Mouse (Mus musculus) induced T-regulatory cell, adult 2 months (primary cell): ENCODE data around the gene Nmnat2.

Experiments used
- DNase-seq: peaks from one replicate; pipeline ENCODE4 v3.0.0-alpha.2; 2012; ENCODE audit warnings: low read depth

Gene Nmnat2

DNA sequence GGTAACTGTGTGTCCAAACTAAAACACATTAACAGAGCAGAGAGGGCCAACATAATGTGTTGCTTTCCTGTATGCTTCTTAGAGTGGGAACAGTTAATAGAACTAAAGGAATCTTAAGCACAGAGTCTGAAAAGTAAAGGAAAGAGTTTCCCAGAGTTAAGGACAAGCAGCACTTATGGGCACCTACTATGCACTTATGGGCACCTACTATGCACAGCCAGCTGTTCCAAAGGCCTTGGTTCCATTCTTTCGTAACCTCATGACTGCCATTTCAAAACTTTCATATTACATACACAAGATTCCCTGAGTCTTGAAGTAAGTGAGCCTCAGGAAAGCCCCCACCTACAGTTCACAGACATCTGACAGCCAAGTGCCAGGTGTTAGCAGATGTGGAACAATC is 64.3 kb downstream of the Nmnat2 start:
- DNase-seq = no peak

DNA sequence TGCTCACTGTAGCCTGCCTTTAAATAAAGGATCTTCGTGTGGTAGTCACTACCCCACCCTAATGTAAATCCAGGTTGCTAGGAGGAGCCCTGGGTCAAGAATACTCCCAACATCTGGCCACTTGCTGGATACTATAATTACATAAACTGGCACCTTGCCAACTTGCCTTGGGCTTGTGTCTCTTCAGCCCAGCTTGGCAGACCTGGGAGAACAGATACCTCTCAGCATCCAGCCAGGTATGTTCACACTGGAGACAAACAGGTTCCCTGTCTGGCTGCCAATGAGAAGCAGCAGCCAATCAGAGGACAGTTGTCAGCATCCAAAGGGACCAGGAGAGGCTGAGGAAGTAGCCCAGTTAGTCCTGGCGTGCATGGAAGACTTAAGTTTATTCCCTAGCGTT is 64.8 kb downstream of the Nmnat2 start:
- DNase-seq = no peak

DNA sequence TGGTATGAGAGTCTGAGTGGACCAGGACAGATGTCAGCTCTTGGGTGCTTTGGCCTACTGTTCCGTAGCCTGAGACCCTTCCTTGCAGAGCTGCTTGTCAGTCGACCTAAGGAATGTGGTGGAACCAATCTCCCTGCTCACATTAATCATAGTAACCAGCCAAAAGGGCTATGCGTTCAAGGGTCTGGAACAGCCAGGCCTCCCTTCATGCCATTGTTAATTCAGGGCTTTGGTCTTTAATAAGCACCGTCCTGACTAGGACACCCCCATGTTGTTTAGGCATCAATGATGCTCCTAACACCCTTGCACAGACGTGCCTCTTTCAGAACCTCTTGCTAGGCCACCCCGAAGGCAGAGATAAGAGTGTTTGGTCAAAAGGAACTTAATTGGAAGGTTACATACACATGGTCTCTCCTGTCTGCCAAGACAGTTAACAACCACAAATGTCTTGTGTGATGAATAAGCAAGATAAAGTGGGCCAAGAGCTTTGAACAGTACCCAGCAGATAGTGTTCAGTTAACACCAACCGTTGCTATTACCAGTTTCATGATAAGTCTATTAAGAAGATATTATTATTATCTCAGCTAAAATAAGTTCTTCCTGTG is 66.3 kb downstream of the Nmnat2 start:
- no peak for DNase-seq

DNA sequence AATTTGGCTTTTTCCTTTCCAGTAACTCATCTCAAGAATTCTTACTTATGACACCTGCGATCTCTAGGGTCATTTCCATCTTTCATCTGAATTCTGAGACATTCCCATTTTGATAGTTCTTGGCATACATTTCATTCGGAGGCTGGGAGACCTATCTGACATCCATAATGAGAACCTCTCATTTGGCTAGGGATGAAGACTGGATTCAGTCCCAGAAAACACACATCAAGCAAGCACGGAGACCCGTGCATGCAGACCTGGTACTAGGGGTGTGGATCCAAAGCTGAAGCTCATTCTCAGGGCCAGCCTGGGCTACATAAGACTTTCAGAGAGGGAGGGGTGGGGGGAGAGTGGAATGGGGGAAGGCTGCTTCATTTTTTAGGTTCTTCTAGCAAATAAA is 68.2 kb downstream of the Nmnat2 start:
- no peak for DNase-seq

DNA sequence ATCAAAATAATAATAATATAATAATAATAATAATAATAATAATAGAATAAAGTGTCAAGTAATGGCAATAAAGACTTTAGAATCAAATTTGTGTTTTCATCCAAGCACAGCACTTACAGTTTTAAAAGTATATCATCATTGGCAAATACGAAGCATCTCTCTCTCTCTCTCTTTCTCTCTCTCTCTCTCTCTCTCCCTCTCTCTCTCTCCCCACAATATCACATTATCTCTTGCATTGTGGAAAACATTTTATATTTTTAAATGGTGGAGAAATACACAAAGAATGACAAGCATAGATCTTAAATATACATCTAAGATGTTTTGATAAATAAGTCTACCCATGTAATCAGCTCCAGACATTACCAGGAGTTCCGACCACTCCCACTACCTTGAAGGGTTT is 69.1 kb downstream of the Nmnat2 start:
- no peak for DNase-seq

DNA sequence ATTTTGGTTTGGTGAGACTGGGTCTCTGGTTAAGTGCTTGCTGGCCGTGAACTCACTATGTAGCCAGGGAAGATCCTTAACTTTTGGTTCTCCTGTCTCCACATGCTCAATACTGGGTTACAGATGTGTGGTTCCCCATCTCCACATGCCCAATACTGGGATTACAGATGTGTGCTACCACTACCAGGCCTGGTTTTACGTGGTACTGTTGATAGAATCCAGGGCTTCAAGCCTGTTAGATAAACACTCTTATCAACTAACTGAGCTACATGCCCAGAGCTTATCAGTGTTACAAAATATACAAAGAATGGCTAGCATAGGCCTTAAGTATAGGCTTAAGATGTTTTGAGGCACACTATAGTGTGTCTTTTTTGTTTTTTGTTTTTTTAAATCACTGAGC is 69.7 kb downstream of the Nmnat2 start:
- DNase-seq = no peak

DNA sequence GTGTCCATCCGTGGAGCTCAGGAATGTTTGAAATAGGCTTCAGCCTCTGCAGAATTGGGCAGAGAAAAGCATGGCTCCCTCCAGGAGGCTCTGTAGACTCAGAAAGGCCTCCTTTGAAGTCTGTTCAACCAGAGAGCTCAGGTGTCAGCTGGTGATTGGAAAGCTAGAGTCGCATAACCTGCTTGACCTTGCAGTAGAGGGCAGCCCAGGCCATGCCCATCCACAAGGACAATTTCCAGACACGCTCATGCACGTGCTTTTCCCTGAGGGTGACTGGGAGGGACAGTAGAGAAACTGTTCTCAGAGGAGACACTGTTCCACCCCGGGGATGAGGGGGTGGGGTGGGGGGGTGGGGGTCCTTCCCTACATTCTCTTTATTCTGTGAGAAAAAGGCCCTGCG is 76.6 kb downstream of the Nmnat2 start:
- no peak for DNase-seq

DNA sequence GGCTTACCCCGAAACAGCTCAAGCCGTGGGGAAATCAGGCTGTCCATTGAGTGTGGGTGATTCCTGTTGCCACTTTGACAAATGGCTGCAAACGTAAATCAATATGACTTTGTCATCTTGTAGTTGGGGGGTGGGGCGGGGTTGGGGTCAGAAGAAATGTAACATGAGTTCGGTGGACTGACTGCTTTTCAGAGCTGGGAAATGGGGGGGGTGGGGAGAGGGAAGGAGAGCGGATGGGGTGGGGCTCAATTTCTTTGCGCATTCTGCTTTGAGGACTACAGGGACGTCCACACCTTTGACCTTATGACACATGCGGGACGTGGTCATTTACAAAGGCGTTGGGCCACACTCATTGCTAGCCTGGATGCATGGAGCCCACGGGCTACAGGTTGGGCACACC is 77.2 kb downstream of the Nmnat2 start:
- no peak for DNase-seq

DNA sequence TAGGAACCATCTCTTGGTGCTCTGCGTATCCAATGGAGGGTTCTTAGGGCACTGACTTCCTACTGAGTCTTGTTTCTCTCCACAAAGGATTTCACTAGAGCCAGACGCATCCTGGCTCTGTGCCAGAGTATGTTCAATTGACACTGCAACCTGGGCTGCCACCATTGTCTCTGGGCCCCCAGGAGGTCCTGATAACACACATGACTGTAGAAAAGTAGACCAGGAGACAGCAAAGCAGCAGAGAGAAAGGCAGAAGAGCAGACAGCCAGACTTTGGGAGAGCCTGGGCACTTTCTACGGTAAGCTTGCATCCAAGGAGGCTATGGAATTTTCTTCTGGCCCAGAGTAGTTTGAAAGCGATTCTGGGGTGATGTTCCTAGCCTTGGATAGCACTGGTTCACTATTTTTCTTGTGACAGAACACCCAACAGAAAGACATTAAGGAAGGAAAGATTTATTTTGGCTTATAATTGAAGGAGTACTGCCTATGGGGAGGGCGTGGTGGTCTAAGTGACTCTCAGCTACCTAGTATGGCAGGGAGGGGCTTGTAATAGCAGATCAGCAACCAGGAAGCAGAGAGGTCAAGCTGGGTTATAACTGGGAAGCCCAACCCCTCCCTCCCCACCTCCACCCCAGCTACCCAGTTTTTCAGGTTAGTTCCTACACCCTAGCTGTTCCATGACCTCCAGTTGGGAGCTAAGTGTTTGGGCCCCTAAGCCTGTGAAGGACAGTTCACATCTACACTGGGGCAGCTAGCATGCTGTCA is 78.5 kb downstream of the Nmnat2 start:
- no peak for DNase-seq

DNA sequence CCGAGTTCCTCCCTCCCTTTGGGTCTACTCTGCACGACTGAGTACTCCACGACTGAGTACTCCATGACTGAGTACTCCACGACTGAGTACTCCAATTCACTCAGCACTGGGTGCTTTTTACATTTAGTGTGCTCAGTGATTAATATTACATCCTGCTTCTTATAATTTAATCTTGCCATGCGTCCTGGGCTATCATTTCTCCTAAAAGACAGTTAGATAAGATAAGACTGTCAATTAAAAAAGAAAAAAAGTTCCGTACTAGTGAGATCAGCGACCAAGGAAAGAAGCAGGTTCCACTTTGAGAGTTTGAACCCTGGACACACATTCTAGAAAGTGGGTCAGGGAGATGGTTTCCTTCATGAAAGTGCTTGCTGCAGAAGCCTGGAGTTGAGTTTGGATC is 79.3 kb downstream of the Nmnat2 start:
- DNase-seq = no peak

DNA sequence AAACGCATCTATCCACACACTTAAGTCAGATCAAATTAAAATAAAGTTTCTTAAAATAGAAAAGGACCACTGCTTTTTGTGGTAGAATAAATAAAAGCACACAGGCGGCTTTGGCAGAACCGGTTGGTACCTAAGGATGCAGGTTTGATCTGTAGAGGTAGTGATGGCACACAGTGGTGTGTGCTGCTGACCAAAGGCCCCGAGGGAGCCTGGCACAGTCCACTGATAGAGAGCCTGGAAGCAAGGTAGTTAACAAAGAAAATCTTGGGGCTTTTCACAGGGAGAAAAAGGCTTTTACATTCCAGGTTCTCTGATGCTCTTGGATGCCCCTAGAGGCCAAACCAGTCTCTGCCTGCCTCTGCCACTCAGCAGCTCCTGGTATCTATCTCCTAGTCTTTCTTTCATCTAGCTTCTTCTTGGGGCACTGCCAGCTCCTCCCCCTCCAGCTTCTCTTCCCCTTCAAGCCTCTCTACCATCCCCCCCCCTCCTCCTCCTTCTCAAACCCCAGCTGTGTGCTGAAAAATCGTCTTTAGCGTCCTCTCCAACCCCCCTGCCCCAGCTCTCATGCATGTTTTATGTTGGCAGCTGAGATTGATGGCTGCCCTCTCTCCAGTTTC is 80.6 kb downstream of the Nmnat2 start:
- peak; percentile 64 for DNase-seq

DNA sequence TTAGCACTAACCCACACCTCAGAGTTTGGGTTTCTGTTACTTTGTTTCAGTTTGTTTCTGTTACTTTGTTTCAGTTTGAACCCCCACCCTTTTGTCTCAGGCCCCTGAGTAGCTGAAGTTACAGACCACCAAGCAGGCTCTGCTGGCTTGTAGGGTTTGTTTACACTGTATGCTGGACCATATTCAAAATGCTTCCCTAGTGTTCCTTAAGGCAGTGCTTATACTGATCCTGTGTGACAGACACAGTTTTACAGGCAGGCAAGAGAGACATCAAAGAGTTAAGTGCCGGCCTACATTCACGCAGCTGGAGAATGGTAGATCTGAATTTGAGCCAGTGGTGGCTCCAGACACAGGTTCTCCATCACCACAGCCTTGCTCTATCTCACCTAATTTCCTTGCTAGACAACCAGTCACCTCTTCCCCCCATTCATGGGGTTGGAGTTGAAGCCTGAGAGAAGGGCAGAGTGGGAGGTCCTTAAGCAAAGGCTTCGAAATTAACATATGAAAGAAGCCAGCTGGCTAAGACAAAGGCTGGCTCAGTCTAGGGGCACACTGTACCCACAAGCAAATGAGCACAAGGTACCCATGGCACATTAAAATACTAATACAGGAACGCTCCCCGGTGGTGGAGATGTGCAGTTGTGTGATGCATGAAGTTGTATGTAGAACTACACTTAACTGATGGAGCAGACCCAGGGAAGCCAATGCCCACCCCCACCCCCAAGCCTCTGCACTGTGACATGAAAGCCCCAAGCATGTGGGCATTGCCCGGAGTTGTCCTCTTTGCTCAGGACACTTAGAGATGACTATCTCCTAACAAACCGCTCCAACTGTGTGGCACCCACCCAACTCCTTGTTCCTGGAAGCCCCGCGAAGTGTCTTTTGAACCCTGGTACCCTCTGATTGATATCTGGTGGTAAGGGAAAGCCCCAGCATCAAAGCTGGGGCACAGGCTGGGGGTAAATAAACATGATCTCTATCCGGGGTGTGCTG is 82.9 kb downstream of the Nmnat2 start:
- peak; percentile 62 for DNase-seq

DNA sequence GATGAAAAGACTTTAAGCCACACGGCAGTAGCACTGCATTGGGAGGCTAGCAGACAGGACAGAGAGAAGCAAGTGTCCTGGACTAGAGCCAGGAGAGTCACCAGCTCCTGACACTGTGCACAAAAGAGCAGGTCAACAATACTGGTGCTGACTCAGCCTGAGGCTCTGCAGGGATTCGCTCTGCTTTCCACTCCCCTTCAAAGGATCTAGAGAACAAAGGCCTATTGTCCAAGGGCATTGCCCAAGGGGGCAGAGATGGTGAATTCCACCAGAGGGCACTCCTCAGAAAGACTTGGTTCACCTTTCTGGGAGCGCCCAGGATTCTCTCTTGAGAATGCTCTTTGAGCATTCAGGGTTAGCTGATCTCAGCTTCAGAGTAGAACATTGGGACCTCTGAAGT is 85.3 kb downstream of the Nmnat2 start:
- DNase-seq = peak; percentile 37

DNA sequence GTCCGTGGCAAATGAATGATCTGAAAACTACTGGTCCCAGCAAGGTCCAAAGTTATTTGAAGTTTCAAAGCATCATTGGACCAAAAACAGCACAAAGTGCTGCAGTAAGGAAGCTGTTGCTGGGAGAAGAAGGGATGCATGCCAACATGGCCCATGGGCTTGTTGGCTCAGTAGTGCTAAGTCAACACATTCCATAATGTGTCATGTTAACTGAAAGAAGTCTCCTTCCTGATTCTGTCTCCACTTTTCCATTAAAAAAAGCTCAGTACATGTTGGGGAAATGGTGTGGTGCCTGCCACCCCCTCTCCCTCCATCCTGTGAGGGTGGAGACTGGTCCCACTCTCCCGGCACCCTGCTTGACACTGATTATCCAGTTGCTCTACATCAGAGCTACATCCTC is 86.3 kb downstream of the Nmnat2 start:
- no peak for DNase-seq

DNA sequence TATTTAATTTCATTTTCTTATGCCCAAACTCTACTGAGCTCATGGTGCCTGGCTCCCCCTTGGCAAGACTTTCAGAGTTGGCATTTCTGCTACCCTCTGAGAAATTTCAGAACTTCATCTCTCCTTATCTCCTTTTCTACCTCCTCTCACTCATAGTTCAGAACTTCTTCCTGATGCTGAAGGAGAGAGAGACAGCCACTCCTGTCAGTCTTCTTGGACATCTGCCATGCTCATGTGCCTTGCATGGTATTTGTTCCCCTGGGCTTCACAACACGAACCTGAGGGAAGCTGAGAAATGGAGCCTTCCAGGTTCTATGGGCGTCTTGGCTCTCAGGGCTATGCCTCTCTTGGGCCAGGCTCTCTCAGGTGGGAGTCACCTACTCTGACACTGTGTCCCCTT is 87.5 kb downstream of the Nmnat2 start:
- no peak for DNase-seq

DNA sequence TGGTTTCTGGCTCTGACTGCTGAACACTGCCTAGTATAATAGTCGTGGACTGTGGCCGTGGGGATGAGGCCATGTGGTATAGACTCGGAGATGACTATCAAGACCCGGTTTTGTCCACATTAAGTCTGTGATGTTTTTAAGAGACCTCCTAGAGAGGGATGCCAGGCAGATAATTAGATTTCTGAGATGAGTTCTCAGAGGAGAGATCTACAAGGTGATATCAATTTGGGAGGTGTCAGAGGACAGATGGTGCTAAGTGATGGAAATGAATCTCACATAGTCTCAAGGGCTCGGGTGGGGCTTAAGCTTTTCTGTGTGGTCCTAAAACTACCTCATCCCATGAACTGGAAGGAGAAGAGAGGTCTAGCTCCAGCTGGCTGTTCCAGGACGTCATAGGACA is 88.5 kb downstream of the Nmnat2 start:
- no peak for DNase-seq

DNA sequence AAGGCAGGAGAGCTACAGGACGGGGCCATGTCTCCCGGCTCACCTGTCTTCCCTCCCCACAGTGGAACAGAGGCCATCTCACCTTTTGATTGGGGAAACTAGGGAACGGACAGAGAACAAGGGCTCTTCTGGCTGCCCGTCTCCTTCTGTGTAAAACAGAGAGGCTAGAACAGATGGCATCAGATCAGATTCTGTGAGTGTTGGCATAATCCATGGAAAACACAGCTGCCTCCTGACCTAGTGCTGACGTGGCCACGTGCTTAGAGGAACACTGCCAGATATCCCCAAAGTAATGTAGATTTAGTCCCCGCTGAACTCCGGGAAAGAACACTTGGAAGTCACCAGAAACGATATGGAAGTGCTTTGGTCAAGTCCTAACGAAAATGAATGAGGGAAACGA is 90.6 kb downstream of the Nmnat2 start:
- DNase-seq = no peak

DNA sequence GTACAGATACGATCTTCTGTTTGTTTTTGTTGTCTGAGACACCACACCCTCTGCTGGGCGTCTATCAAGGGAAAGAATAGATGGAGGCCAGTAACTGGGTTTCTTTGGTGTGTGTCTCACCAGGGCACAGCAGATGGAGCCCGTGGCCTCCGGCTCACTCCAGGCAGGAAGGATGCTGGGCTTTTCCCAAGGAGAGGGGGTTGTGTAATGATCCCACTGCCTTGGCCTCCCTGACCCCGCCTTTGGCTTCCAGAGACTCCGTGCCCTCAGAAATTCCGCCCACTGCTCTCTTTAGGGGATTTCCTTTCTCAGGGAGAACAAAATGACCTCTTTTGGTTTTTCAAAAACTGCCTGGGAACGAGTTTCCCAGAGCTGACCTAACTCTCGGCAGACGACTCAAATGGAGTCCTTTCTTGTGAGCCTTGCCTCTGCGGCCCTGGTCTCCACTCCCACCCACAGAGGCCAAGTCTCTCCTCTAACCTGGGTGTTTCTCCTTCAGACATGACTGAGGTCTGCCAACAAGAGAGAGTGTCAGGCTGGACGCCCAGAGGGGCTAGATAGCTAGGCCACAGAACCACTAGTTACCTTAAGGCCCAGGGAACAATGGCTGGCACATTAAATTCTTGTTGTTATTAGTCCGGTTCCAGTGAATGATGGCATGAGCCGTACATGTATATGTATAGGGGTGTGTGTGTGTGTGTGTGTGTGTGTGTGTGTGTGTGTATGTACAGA is 93.5 kb downstream of the Nmnat2 start:
- DNase-seq = no peak

DNA sequence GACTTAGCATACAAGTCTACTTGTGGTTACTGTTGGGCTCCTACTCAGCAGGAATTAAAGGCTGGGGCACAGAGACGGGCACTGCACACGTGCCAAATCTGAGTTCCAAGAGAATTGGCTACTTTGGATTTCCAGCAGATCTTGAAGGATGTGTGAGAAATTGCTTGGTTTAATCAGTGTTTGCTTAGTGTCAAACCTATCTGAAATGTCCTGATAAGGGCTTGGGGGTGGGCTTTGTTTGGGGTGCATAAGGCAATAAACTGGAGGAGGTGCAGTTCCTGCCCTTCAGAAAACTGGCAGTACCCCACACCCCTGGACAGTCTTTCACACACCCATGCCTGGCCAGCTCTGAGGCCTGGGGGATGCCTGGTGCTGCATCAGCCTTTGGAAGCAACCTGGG is 94.7 kb downstream of the Nmnat2 start:
- DNase-seq = no peak

DNA sequence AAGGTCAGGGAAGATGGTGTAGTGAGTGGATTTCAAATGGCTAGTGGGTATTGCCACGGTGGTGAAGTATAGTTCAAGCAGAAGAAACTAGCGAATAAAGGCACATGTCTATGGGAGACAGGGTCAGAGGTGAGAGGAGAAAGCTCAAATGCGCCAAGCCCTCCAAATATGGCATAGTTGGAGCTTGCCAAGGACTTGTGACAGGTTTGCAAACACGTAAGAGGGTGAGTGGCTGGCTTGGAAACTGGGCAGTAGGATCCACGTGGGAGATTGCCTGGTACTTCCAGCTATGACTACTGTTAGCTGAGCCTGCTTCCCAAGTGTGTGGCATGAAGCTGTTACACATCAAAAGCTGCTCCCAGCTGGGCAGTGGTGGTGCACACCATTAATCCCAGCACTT is 96.7 kb downstream of the Nmnat2 start:
- DNase-seq = no peak

DNA sequence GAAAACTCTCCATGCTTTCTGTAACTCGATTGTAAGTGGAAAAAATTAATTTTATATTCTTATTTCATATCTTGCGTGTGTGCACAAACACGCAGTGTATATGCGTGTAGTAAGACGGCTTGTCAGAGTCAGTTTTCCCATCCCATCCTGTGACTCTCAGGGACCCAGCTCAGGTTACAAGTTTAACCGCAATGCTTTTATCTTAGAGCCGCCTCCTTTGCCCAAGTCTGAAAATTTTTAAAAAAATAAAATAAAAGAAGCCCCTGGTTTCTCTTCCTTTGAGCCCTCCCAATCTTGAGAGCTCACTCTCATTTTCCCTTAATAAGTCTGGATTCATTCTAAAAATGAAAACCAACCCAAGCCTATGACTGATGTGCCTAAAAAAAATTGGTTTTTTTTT is 98.8 kb downstream of the Nmnat2 start:
- no peak for DNase-seq
